Mouse (Mus musculus): ENCODE results near the gene Cer1.

The Cer1 gene

DNA sequence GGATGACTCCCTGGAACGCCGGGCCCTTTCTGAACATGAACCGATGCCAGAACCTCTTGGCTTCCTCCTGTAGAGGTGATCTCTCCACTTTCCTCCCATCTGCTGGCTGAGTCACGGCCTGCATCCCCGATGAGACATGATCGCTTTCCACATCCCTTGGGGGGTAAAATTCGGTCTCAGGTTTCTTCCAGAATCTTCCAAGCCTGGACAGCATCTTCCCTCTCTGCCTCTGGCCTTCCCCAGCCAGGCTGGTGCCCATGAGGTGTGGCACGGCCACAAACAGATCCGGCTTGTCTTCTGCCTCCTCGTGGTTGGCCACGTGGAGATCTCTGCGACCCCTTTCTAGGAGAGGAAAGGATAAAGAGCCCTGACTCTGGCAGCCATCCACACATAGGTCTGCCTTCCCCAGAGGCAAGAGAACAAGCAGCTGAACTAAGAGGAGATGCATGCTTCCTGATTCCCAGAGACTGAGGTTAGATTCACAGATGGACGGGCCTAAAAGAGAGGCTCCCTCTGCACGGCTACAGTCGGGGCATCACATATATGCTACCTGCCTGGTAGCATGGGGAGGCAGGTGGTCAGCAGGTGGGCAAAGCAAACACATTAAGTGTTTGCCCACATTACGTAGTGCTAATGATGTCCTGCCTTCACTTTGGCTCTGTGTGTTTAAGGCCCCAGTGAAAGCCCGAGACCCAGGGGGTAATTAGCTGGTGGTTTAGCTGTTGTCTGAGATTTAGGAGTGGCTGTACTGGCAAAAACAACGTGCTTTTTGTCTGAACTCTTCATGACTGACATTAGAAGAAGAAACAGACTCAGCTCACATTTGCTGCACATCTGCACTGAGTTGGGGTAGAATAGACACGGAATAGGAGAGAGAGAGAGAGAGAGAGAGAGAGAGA, at the start of gene Cer1:
Gene Cer1 (minus strand): TSS at position 513 of the 899 bp plus-strand sequence.
- DNase-seq, result no peak

DNA sequence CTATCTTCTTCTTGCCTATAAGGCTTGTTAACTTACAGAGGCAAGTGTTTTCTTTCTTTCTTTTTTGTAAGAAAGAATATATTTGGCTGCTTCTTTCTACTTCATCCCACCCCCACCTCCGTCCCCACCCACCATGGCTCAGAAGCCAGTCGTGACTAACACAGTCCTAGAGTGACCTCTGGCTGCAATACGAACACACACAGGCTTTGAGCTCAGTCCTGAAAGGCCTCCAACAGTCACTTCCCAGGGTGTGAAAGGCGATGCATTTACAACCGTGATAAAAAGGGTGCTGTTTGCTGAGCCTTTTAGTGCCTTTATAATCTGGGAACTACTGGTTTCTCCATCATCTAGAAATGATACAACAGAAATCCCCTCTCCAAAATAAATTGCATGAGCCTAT, 49.4 kb upstream of the Cer1 start:
- DNase-seq, result no peak

DNA sequence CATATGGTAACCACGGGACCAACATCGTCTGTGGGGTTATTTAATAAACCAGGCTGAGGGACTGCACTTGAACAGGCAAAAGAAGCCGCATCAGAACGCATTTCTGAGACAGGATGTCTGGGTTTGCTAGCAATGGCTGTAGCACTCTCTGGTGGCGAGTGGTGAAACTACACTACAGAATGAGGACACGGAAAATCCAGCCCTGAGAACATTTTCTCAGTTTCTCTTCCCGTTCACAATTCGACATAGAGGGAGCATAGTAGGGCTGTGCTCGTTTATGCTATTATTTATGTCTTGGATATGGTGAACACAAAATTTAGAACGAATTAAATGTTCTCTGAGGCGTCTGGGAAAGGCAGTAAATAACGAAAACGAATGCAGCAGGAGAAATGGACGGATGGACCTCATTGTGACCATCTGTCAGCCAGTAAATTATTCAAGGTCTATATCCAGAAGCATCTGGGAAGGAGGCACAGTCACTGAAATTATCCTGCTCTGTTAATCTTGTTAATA, 48.8 kb upstream of the Cer1 start:
- DNase-seq, result peak; percentile 87

DNA sequence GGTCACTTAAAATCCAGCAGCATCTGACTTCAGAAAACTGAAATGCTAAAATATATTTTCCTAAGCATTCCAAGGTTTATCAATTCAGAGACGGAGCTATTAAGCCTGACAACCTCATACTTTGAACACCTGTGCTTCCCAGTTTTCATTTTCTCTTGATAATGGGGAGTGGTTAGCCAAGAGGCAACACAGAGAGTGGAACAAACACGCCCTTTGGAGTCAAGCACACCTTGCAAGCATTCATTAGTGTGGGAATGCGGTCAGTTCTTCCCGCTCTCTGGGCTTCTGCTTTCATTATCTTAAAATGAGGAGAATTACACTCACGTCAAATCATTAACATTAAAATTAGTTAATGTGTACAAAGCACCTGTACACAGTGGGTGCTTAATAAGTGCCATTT, 45.1 kb upstream of the Cer1 start:
- DNase-seq, result no peak

DNA sequence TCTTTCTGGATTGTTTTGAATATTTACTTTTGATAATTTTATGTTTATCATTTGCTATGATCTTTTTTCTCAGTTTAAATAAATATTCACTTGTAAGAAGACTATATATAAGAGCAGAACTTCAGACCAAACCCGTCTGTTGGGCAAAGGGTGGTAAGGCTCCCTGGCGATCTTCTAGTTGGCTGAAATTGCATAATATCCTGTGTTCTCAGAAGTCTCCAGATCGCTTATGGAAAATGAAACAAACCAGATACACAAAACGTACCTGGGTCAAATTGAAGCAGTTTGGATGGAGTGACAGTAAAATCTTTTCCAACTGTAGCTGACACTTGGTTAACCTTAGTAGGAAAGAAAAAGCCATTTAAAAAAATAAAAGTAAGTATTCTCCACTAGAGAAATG, 37.0 kb upstream of the Cer1 start:
- no peak for DNase-seq

DNA sequence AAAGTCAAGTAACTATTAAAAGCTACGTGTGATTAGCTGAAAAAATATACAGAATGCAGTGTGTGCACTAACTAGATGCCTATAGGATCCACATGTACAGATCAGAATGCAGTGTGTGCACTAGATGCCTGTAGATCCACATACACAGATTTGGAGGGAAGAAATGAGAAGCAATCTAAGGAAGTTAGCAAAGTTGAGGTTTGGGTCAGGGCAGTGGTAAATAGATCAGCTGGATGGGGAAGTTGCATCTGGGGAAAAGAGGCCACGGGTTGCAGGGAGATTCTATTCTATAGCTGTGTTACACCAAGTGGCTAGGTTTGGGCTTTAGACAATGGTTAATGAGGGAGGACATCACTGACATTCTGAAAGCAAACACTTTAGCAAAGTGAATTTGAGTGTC, 33.7 kb upstream of the Cer1 start:
- DNase-seq, result no peak

DNA sequence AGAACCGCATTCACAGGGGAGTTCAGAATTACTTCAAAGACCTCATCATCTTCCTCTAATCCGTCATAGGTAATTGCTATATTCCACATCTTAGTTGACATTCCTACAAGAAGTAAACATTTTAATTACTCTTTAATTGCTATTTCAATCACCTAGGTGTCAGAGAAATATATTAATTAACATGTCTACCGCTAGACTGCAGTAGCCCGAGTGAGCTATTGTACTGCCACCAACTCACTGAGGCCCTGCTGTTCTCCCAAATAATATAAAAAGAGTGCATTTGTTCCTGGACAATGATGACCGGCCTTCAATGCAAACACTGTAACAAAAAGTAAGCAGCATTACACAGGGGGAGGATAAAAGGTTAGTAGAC, 31.7 kb upstream of the Cer1 start:
- DNase-seq, result no peak

DNA sequence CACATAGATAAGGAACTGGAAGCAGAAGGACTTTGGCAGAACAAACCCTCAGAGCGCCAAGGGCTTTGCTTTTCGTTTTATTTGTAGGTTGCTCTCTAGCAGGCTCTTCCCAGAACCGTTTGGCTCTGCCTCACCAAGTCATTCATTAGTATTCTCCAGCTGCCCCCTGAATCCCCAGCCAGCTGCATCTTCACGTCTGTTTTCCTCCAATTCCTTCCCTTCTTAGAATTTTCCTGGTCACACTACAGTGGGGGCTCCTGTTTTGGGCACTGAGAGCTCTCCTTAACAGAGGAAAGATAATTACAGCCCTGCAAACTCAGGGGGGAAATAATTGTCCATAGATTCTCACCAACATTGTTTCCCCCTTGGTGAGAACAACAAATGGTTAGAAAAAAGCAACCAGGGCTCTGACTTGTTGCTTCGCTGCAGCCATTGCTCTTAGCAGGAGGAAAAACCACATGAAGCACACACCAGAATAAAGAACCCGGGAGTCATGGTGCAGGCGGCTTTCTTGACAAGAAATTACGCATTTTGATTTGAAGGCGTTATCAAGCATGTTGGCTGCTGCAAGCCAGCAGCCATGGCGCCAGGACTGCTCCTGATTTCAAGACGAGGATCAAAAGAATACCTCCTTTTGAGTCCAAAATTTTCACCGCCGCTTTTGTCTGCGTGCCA, 31.2 kb upstream of the Cer1 start:
- no peak for DNase-seq

DNA sequence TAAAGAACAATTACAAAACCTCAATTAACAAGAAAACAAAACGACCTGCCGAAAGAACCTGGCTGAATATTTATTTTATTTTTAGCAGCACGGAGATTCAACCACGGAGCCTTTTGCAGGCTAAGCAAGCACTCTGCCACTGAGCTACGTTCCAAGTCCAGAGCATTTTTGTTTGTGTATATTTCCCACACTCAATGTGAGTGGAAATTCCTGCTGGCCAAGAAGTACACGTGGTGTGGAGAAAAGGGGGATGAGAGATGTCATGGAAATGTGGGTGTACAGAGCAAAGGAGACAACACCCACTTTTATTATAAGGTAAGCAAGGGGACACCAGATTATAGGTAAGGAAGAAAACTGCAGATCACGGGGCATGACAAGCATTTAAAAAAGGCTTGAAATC, 30.6 kb upstream of the Cer1 start:
- no peak for DNase-seq

DNA sequence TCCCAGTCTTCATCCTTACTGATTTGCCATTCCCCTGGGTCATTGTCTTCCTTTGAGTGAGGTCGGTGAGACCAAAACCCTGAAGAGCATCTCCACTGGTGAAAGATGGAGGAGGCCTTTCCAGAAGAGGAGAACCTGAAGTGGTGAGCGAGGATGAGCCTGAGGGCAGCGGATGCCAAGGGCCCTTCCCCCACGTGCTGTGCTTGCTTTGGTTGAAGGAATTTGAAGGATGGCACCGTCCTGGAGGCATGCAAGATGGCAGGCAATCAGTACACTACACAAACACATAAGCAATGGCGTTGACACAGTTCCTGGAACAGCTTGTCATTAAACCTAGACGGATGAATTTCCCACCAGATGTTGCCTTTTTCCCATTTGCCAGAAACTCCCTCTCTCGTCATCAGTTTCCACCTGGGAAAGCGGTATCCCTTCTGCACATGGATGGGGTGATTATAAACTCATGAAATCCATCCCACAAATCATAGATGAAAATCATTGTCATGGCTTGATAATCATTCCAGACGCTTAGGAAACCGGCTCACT, 29.7 kb upstream of the Cer1 start:
- DNase-seq, result no peak

DNA sequence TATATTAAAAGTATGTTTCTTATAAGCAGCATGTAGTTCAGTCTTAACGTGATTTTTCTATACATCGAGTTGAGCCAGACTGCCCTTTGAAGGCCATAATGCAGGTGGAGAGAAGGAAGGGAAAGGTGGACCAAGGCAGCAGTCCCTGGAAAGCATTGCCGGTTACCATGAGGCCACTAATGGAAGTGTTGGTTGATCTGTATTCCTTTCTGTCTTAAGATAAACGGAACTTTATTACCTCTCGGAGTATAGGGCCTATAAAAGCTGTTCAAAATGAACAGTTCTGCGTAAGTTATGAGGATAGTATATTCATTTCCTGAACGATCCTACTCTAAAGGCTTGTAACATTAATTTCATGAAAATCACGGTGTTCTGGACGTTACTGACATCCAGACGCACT, 10.3 kb upstream of the Cer1 start:
- no peak for DNase-seq

DNA sequence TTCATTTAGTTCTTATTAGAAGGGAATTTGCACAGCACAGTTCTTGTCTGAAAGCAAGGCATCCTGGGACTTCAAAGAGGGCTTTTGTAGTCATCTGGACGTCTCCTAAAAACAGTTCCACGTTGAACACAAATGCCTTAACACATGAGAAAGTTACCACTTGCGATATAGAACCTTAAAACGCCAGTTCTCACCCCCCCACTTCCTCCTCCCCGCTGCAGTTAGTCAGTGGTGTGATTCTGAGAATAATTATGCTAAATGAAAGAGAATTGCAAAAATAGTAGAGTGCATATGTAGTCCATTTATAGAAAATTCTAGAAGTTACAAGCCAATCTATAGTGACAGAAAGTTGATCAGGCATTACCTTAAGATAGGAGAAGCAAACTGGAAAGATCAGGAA, 7.3 kb upstream of the Cer1 start:
- DNase-seq, result no peak

DNA sequence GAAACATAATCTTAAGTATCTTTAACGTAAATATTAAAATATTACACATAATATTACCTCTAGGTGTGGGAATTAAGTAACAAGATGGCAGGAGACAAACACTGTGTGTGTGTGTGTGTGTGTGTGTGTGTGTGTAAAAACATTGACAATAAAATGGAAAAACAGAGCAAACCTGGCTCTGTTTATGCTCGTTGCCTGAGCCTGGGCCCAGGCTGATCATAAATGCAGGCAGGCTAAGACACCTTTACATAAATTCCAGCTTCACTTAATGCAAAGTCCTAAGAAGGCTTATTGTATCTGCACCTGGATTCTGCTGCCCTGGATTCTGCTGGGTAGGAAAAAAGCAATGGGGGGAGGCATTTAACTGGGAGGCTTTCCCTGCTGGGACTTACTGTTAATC, 6.6 kb upstream of the Cer1 start:
- DNase-seq, result no peak

DNA sequence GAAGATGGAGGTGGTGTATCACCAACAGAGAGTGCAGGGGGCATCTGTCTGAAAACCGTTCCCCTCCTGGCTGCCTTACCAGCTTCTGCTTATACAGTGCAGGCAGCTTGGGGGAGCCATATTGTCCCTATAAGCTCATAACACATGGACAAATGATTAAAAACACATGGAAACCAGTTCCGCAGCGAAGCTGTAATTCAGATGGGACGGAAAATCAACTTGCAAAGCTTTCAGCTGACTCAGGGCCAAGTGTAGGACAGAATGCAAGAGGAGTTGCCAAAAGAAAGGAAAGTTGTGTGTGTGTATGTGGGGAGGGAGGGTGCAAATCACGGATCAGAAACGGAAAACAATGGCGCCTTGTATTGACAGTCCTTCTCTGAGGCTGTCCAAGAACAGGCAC, 6.1 kb upstream of the Cer1 start:
- no peak for DNase-seq

DNA sequence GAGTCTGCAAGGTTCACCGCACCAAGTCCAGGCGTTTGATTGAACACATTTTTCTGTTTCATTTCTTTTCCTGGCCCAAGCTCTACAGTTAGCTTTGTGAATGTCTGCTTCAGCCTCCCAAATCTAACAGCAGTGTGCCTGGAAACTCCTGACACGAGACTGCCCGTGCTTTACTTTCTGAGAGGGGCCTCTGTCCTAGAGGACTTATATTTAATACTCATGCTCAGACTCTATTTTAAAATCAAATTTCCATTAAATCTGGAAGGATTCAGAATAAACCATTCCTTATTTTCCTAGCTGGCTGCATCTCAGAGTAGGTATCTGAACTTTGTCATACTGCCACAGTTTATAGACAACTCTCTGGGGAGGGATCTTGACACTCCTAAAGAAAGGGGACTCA, 5.6 kb upstream of the Cer1 start:
- no peak for DNase-seq

DNA sequence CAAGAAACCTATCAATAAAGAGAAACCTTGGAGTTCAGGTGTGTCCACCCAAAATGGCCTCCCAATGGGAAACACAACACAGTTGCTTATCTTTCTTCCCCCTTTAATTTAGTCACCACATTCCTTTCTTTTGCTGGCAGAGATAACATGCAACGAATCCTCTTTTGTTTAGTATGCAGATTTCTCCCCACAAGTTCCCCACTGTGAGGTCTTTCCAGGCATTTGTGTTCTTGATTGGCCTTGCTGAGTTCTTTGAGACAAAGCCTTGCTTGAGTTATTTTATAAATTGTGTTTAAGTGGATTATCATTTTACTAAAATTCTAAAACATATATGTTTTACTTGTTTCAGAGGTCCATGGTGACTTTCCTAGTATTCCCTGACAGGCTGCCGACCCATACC, 1.2 kb upstream of the Cer1 start:
- no peak for DNase-seq

DNA sequence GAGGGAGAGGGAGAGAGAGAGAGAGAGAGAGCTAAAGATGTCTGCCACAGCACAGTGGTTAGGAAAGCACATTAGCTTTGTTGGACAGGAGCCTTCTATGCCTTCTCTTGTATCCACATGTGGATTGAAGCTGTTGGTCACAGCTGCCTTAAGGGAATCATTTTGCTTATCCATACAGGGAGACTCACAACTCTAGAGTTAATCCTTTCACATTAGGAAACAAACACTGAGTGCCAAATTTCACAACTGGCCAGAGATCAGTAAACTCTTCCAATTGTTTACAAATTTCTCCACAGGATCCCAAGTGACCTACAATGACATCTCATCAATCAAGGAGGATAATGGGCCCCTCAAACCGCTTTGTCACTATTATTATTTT, 576 bp upstream of the Cer1 start:
- no peak for DNase-seq

DNA sequence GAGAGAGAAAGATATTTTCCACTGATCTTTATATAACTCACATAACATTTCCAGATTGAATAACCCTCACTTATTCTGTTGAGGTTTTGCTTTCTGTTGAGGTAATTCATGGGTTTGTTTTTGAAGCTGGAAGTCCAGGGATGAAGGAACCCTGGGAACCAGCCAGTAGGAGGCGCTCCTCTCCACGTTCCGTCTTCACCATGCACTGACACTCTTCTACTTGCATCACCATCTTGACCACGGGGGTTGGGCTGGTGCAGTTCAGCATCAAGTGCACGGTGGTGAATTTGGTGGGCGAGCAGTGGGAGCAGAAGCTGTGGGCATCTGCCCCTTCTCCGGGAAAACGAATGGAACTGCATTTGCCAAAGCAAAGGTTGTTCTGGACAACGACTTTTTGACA, 2.4 kb downstream of the Cer1 start:
- DNase-seq, result no peak

DNA sequence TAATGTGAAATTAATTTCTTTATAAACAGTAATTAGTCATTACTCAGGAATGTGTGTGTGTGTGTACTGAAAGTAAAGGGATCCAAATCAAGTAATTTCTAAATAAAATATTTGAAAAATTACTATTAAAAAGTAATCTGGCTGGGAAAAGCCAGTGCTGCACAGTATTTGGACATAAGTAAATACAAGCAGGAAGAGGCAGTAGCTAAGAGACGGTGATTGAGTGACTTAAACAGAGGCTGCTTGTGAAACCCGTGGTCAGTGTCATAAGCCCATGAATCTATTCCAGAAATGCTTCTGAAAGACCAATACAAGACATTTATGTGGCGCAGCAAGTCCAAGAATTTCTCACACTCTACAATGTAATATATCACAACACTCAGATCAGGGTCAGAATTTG, 3.6 kb downstream of the Cer1 start:
- no peak for DNase-seq

DNA sequence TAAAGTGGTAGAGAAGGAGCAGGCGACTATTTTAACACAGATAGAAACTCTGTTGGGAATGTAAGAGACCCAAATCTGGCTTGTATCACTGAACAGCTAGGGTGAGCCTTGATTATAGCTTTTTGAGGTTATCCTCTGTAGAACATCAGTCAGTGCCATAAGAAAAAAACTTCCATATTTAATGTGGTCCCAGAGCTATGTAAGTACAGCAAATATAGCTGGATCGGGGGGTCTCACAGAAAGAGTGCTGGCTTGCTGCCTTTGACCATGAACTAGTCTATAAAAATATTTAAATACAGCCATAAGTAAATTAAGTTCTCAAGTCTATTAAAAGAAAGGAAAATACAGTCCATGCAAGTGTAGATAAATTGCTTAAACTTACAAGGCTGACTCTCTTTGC, 4.7 kb downstream of the Cer1 start:
- DNase-seq, result no peak

DNA sequence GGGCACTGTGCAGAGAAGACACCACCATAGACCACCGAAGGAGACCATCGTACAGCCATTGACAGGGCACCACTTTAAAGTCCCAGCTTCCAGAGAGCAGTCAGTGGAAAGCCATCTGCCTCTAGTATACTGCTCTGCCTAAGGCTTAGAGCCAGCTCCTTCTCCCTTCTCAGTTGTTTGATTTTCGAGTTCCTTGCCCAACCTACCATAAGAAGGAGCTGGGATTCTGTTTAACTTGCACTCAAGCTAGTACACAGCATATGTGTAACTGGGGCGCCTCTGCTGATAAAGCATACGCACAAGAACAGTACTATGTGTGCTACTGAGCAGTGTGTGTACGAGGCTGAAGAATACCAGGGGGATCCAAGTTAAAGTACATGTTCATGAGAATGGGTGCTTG, 5.8 kb downstream of the Cer1 start:
- no peak for DNase-seq

DNA sequence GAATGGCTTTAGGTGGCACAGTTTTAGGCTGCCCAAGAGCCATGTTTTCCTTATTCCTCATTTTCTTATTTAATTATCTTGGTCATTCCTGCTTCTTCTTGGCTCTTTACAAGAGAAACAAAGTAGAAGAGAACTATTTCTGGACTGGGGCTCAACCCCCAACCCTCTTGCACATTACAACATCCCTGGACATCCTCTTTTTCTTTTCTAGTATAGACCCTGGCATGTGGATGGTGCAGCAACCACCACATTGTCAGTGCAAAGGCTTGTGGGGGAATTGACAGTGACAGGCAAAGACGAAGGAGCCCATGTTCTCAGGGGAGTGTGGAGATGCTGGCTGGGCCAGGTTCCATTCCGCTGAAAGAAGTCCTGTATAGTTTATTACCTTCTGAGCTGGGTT, 8.3 kb downstream of the Cer1 start:
- no peak for DNase-seq

DNA sequence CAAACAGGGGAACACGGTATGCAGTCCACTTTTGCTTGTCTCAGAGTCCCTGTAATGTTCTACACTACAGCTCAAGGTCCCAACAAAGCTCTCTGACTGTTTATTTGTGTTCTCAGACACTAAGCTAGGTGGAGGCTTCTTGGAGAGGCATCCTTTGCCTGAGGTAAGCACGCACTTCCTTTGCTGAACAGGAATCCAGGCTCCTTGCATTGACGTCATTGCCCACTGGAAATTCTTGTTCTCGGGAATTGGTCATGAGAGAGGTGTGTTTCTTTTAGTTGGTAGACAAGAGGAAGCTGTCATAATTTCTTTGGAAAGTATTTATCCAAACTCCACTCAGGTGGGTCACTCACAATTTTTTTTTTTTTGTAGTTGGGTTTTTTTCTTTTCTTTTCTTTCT, 9.4 kb downstream of the Cer1 start:
- no peak for DNase-seq

DNA sequence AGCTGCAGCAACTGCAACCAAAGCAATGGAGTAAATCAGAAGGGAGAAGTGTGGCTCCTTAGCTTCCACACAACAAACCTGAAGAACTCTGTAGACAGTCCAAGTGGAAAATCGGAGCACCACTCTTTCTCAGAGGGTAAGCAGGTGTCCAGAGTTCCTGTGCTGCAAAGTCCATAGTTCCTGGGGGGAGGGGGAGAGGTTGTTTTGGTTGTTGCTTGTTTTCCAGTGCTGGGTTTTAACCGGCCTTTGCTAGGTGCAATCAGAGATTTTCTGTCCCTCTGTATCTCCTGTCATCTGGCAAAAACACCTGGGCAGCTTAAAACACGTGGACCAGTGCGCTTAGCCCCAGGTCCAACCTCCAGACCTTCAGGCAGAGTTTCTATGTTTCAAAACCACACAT, 10.2 kb downstream of the Cer1 start:
- no peak for DNase-seq
